Mouse (Mus musculus): Measurements from ENCODE around the gene Akr1b3.

Akr1b3 gene

GRCm38 (mm10) chr6:34272462-34272861 is 44.8 kb downstream of the Akr1b3 start:
- no peak for DNase-seq (ENCODE audit: inconsistent age in 2 of 2, low spot score in 1 of 2)

- no peak for DNase-seq (ENCODE audit: inconsistent age in 2 of 2, low spot score in 1 of 2)
These were observed 46.6 kb downstream of the Akr1b3 start for GRCm38 (mm10) chr6:34270717-34271116.

- no peak for DNase-seq (ENCODE audit: inconsistent age in 2 of 2, low spot score in 1 of 2)
These were observed 58.7 kb downstream of the Akr1b3 start for GRCm38 (mm10) chr6:34258546-34258945.
